Mouse (Mus musculus): ENCODE data around the gene Slc44a5. TPM values are rescaled to one million over a fixed set of nuclear protein-coding genes. Genes with fewer than 3 reads are reported as not detected.
"Not testable (repeated sequence)": the region's sequence is repeated elsewhere in the genome, so short reads cannot be mapped to it uniquely, and the experiment has no call there.

The Slc44a5 gene
- polyA plus RNA-seq, 1 experiment from 2014 or later, result 0.81 TPM

DNA sequence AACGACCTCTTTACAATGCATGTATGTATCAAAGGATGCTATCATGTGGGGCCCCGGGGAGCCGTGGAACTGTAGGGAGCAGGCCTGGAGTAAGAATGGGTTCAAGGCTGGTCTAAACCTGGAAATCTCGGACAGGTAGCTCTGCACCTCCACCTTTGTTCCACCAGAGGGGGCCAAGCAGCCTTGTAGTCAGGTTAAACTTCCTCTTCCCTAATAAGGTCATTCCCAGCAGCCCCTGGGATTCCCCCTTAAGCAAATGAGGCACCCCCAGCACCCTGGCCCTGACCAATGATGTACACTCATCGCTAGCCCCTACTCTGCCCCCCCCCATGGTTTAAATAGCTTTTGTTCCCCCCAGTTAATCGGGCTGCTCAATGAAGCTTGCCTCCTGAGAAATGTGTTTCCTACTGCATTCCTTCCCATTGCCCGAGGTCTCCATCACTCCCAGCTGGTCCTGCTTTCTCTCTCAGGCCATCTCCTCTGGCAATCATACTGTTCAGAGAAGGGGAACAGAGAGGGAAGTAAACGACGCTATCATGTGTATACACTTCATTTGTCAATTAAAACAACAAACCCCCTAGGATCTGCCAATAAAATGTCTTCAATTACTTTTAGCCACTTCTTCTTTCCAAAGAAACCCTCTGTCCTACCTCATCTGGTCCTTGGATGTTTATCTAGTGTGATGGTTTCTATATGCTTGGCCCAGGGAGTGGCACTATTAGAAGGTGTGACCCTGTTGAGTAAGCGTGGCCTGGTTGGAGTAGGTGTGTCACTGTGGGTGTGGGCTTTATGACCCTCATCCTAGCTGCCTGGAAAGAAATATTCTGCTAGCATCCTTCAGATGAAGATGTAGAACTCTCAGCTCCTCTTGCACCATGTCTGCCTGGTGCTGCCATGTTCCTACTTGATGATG, 11.4 kb downstream of the Slc44a5 start:
- 51% methylated on average over 10 of the region's 10 CpGs for WGBS
- Histone ChIP-seq H3K27ac (ENCODE audit: low read depth, low read length) (no peak overlapping the region), H3K9me3 (ENCODE audit: control insufficient read depth, low read length) (no peaks in the 10 kb centered on the region), H3K9ac (ENCODE audit: low read depth, low read length) (no peak overlapping the region), H3K4me2 (replicated peaks; ENCODE audit: low read depth, low read length) (no peak overlapping the region), H3K4me1 (ENCODE audit: control insufficient read depth, insufficient read depth, low read length) (no peaks in the 10 kb centered on the region), H3K36me3 (ENCODE audit: control insufficient read depth, insufficient read depth, low read length) (no peaks in the 10 kb centered on the region), H3K4me3 (ENCODE audit: low read length) (no peak overlapping the region), H3K27me3 (ENCODE audit: control insufficient read depth, insufficient read depth, low read length) (no peaks in the 10 kb centered on the region)
- ATAC-seq (ENCODE audit: low FRiP score, low TSS enrichment), result peak; percentile 86

DNA sequence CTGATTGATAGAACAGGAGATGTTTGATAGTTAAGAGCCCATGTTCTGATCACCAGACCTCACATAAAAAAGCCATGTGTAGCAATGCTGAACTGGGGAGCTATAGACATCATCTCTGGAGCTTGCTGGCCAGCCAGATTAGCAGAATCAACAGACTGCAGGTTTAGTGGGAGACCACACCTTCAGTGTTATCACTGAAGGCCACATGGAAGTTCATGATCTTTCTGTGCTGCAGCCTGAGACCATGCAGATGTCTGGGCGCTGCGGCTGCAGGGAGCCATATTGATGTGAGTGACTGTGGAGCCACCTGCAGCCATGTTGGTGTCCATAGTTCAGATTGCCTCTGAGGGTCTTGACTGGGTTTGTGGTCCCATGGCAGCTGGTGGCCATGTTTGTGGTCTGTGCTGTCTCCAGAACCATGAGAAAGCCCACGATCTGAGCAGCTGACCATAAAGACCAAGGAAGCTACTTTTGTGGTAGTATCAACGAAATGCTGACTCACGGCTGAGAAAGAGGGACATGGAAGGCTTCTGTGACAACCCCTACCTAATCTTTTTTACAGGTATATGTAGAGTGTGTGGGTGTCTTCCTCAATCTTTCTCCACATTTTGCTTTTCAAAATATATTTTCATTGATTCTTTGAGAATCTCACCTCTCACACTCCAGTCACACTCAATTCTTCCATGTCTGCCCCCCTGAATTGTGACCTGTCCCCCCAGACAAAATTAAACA, 26.7 kb downstream of the Slc44a5 start:
- Histone ChIP-seq H3K9me3 (ENCODE audit: control insufficient read depth, low read length) (no peaks in the 10 kb centered on the region), H3K4me3 (ENCODE audit: low read length) (no peak overlapping the region), H3K9ac (ENCODE audit: low read depth, low read length) (no peak overlapping the region), H3K27ac (ENCODE audit: low read depth, low read length) (no peak overlapping the region), H3K4me2 (replicated peaks; ENCODE audit: low read depth, low read length) (no peak overlapping the region), H3K36me3 (ENCODE audit: control insufficient read depth, insufficient read depth, low read length) (no peaks in the 10 kb centered on the region), H3K4me1 (ENCODE audit: control insufficient read depth, insufficient read depth, low read length) (no peaks in the 10 kb centered on the region), H3K27me3 (ENCODE audit: control insufficient read depth, insufficient read depth, low read length) (no peaks in the 10 kb centered on the region)
- 93% methylated on average over 5 of the region's 5 CpGs for WGBS
- no peak for ATAC-seq (ENCODE audit: low FRiP score, low TSS enrichment)

DNA sequence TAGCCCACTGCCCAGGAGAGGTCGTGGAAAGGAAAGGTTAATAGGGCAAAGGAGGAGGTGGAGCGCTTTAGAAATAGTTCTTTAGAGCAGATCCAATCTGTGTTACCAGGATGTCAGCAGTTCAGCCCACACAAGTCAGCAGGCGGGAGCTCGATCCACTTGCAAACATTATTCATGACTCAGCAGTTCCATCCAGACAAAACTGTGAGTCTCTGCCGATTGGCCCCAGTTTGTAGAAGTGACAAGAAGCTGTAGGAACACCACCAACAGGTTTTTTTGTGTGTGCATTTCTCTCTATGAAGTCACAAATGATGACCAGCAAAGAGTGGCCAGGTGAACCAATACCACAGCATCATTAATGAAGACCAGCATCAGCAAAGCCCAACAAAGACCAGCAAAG, 28.1 kb downstream of the Slc44a5 start:
- no peak for ATAC-seq (ENCODE audit: low FRiP score, low TSS enrichment)
- WGBS, result 67% methylated on average over 5 of the region's 5 CpGs
- Histone ChIP-seq H3K9ac (ENCODE audit: low read depth, low read length) (no peak overlapping the region), H3K4me1 (ENCODE audit: control insufficient read depth, insufficient read depth, low read length) (no peaks in the 10 kb centered on the region), H3K4me3 (ENCODE audit: low read length) (no peak overlapping the region), H3K27ac (ENCODE audit: low read depth, low read length) (no peak overlapping the region), H3K9me3 (ENCODE audit: control insufficient read depth, low read length) (no peaks in the 10 kb centered on the region), H3K4me2 (replicated peaks; ENCODE audit: low read depth, low read length) (no peak overlapping the region), H3K36me3 (ENCODE audit: control insufficient read depth, insufficient read depth, low read length) (no peaks in the 10 kb centered on the region), H3K27me3 (ENCODE audit: control insufficient read depth, insufficient read depth, low read length) (no peaks in the 10 kb centered on the region)

DNA sequence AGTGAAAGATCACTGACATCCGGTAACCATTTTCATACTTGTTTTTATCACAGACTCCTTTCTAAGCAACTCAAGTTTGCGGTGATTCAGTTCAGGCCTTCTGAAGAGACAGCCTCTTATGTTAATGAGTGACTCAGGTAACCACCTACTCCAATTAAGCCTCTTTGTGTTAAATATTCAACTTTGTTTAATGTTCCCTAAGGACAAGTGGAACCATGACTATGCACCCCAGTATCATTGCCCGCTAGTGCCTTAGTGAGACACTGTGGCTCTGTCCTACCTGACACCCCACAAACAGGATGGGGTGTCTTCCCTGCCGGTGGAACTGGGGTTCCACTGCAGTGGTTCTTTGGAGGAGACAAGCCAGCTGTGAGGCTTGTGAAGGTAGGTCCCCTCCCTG, 73.6 kb downstream of the Slc44a5 start:
- Histone ChIP-seq H3K9ac (ENCODE audit: low read depth, low read length) (no peak overlapping the region), H3K27me3 (ENCODE audit: control insufficient read depth, insufficient read depth, low read length) (no peaks in the 10 kb centered on the region), H3K9me3 (ENCODE audit: control insufficient read depth, low read length) (no peaks in the 10 kb centered on the region), H3K4me3 (ENCODE audit: low read length) (no peak overlapping the region), H3K4me1 (ENCODE audit: control insufficient read depth, insufficient read depth, low read length) (no peaks in the 10 kb centered on the region), H3K27ac (ENCODE audit: low read depth, low read length) (no peak overlapping the region), H3K4me2 (replicated peaks; ENCODE audit: low read depth, low read length) (no peak overlapping the region), H3K36me3 (ENCODE audit: control insufficient read depth, insufficient read depth, low read length) (no peaks in the 10 kb centered on the region)
- ATAC-seq (ENCODE audit: low FRiP score, low TSS enrichment), result peak; percentile 49; the same call in 1 of the 2 replicates
- 87% methylated on average over 4 of the region's 4 CpGs for WGBS

DNA sequence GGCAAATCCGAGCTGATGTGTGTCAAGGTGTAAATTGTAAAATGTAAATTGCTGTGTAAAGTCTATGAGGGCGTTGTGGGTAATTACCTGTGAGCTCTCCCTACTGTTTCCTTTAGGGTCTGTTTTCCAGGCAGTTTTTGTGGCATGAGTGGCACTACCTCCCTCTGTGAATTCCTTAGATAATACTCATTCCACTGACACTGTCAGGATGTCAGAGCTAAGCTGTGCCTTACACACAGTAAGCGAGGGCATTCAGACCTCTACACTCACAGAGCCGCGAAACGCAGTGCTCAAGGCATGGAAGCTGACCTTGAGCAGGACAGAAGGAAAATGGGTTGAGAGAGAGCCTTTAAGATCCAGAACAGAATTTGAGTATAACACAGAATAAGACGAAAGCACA, 80.1 kb downstream of the Slc44a5 start:
- no peak for ATAC-seq (ENCODE audit: low FRiP score, low TSS enrichment)
- no peaks in the 10 kb centered on the region for H3K9me3 ChIP-seq (ENCODE audit: control insufficient read depth, low read length)
- no peak overlapping the region for H3K4me2 ChIP-seq (replicated peaks; ENCODE audit: low read depth, low read length)
- H3K27ac ChIP-seq (ENCODE audit: low read depth, low read length), result no peak overlapping the region
- H3K4me3 ChIP-seq (ENCODE audit: low read length), result no peak overlapping the region
- no peaks in the 10 kb centered on the region for H3K4me1 ChIP-seq (ENCODE audit: control insufficient read depth, insufficient read depth, low read length)
- H3K36me3 ChIP-seq (ENCODE audit: control insufficient read depth, insufficient read depth, low read length), result no peaks in the 10 kb centered on the region
- no peak overlapping the region for H3K9ac ChIP-seq (ENCODE audit: low read depth, low read length)
- WGBS, result 65% methylated on average over 7 of the region's 7 CpGs
- no peaks in the 10 kb centered on the region for H3K27me3 ChIP-seq (ENCODE audit: control insufficient read depth, insufficient read depth, low read length)

DNA sequence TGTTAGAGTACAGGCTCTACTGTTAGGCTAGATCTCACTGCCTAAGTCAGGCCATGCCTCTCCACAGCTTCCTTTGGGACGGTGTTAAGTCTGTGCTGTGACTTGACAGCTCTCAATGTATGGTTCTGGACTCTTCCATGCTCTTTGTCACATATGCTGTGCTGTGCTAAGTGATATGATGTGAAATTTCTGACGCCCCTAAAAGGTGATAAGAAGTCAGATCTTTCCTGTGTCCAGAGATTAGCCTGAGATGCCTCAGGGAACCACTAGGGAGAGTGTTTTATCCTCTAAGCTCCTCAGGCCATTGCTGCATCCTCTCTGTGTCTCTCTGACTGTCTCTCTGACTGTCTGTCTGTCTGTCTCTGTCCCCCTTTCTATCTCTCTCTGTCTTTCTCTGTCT, 84.2 kb downstream of the Slc44a5 start:
- H3K27me3 ChIP-seq (ENCODE audit: control insufficient read depth, insufficient read depth, low read length), result no peaks in the 10 kb centered on the region
- no peaks in the 10 kb centered on the region for H3K36me3 ChIP-seq (ENCODE audit: control insufficient read depth, insufficient read depth, low read length)
- H3K4me2 ChIP-seq (replicated peaks; ENCODE audit: low read depth, low read length), result no peak overlapping the region
- WGBS, result 88% methylated on average over 2 of the region's 2 CpGs
- no peak for ATAC-seq (ENCODE audit: low FRiP score, low TSS enrichment)
- no peak overlapping the region for H3K4me3 ChIP-seq (ENCODE audit: low read length)
- no peak overlapping the region for H3K9ac ChIP-seq (ENCODE audit: low read depth, low read length)
- H3K9me3 ChIP-seq (ENCODE audit: control insufficient read depth, low read length), result no peaks in the 10 kb centered on the region
- no peak overlapping the region for H3K27ac ChIP-seq (ENCODE audit: low read depth, low read length)
- no peaks in the 10 kb centered on the region for H3K4me1 ChIP-seq (ENCODE audit: control insufficient read depth, insufficient read depth, low read length)

DNA sequence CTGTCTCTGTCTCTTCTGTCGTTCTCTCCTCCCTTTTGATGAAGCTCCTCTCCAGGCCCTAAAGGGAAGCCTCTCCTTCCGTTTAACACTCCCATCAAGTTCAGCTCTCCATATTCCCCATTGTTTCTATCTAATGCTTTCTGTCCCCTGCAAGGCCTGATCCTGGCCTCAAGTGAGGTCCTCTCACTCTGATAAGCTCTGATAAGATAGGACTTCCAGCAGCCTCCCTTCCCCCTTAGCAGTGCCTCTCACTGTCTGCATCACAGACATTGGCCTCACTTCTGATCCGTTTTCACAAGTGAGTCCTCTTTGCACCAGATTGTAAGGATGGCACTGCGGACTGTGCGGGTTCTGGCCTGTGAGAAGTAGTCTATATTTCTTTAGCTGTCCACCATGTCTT, 85.0 kb downstream of the Slc44a5 start:
- H3K4me2 ChIP-seq (replicated peaks; ENCODE audit: low read depth, low read length), result no peak overlapping the region
- ATAC-seq (ENCODE audit: low FRiP score, low TSS enrichment), result no peak
- no peak overlapping the region for H3K4me3 ChIP-seq (ENCODE audit: low read length)
- H3K27ac ChIP-seq (ENCODE audit: low read depth, low read length), result no peak overlapping the region
- WGBS, result 81% methylated on average over 5 of the region's 5 CpGs
- H3K4me1 ChIP-seq (ENCODE audit: control insufficient read depth, insufficient read depth, low read length), result no peaks in the 10 kb centered on the region
- H3K9ac ChIP-seq (ENCODE audit: low read depth, low read length), result no peak overlapping the region
- H3K36me3 ChIP-seq (ENCODE audit: control insufficient read depth, insufficient read depth, low read length), result no peaks in the 10 kb centered on the region
- no peaks in the 10 kb centered on the region for H3K9me3 ChIP-seq (ENCODE audit: control insufficient read depth, low read length)
- H3K27me3 ChIP-seq (ENCODE audit: control insufficient read depth, insufficient read depth, low read length), result no peaks in the 10 kb centered on the region

DNA sequence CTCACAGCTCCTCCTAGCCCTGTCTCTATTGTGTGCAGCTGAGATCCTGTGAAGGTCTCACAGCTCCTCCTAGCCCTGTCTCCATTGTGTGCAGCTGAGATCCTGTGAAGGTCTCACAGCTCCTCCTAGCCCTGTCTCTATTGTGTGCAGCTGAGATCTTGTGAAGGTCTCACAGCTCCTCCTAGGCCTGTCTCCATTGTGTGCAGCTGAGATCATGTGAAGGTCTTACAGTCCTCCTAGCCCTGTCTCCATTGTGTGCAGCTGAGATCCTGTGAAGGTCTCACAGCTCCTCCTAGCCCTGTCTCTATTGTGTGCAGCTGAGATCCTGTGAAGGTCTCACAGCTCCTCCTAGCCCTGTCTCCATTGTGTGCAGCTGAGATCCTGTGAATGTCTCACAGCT, 98.8 kb downstream of the Slc44a5 start:
- not testable (repeated sequence) for H3K4me3 ChIP-seq (ENCODE audit: low read length); H3K27me3 ChIP-seq (ENCODE audit: control insufficient read depth, insufficient read depth, low read length); H3K4me2 ChIP-seq (replicated peaks; ENCODE audit: low read depth, low read length)

DNA sequence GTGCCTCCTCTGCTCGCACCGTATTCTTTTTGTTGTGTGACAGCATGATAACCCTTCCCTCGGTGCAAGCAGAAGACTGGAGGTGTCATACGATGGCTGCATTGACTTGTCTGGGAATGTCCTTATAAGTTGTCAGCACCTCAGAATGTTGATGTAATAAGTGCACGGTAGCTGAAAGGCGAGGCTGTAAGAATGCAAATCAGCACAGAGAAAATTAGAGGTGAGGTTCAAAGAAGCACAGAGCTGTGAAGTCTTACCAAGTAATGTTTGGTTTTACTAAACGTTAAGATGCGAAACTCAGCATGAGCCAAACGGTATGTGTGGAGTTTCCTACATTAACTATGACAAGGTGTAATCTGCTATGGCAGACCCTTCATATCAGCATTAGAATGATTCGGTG, 102.5 kb downstream of the Slc44a5 start:
- H3K4me1 ChIP-seq (ENCODE audit: control insufficient read depth, insufficient read depth, low read length), result no peaks in the 10 kb centered on the region
- H3K9ac ChIP-seq (ENCODE audit: low read depth, low read length), result no peak overlapping the region
- H3K9me3 ChIP-seq (ENCODE audit: control insufficient read depth, low read length), result no peaks in the 10 kb centered on the region
- no peak overlapping the region for H3K4me3 ChIP-seq (ENCODE audit: low read length)
- H3K27me3 ChIP-seq (ENCODE audit: control insufficient read depth, insufficient read depth, low read length), result no peaks in the 10 kb centered on the region
- H3K27ac ChIP-seq (ENCODE audit: low read depth, low read length), result no peak overlapping the region
- 89% methylated on average over 10 of the region's 10 CpGs for WGBS
- no peak overlapping the region for H3K4me2 ChIP-seq (replicated peaks; ENCODE audit: low read depth, low read length)
- no peaks in the 10 kb centered on the region for H3K36me3 ChIP-seq (ENCODE audit: control insufficient read depth, insufficient read depth, low read length)
- no peak for ATAC-seq (ENCODE audit: low FRiP score, low TSS enrichment)

More for the DNA sequence above, 98.8 kb downstream of the Slc44a5 start:
- not testable (repeated sequence) for H3K4me1 ChIP-seq (ENCODE audit: control insufficient read depth, insufficient read depth, low read length); H3K36me3 ChIP-seq (ENCODE audit: control insufficient read depth, insufficient read depth, low read length); H3K9ac ChIP-seq (ENCODE audit: low read depth, low read length); ATAC-seq (ENCODE audit: low FRiP score, low TSS enrichment); H3K27ac ChIP-seq (ENCODE audit: low read depth, low read length); H3K9me3 ChIP-seq (ENCODE audit: control insufficient read depth, low read length)

All from kidney, embryonic 14.5 days (tissue).